Mouse (Mus musculus): ENCODE measurements around the gene Gm428.
"Not testable (repeated sequence)": the region's sequence is repeated elsewhere in the genome, so short reads cannot be mapped to it uniquely, and the experiment has no call there.

Gene Gm428
- long read RNA-seq, experiment 1: 0 reads
- long read RNA-seq, experiment 2: 0 reads

DNA sequence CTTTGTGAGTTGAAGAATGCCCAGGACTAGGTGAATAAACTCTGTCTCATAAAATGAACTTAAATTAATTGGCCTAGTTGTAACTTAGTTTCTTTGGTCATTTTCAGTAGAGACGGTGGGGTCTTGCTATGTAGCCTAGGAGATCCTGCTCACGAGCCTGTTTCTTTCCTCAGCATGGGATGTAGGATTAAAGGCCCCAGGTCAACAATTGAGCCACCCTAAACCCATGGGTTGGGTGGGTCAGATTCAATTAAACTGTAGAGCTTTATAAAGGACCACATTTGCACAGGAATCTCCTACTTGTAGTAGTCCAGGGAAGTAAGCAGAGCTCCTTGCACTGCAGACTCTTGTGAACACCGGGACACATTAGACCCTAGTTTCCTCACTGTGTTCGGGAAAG is at the start of gene Gm428:
Gene Gm428, plus strand, starts transcription at position 301 of the 400 bp plus-strand sequence.
- intact Hi-C loops (cut with DNase I): not testable (repeated sequence)

GRCm38 (mm10) chr4:73637821-73638220 is 45.5 kb upstream of the Gm428 start, which contains the start of gene Gm11236:
Gene Gm11236 (plus strand): TSS chr4:73638121.
- intact Hi-C loops (cut with DNase I): not testable (repeated sequence)

GRCm38 (mm10) chr4:73661864-73662263 is 21.5 kb upstream of the Gm428 start:
- intact Hi-C loops (cut with DNase I): not testable (repeated sequence)

- intact Hi-C loops (cut with DNase I): not testable (repeated sequence)
Observed at GRCm38 (mm10) chr4:73668054-73668453, 15.3 kb upstream of the Gm428 start, which contains the start of gene Gm11239. Gene Gm11239 (plus strand): TSS chr4:73668354.

- intact Hi-C loops (cut with DNase I): no loop called here
Observed at GRCm38 (mm10) chr4:73718761-73719160, 35.4 kb downstream of the Gm428 start.

- intact Hi-C loops (cut with DNase I): no loop called here
Observed at GRCm38 (mm10) chr4:73719819-73720218, 36.5 kb downstream of the Gm428 start.
